Mouse (Mus musculus) 3134 (cell line): ENCODE measurements at regions not wholly inside any gene's neighbourhood (a gene's known extent, or its start where the extent isn't known, plus 50 kb on each side); places are given as distances from the start of the nearest gene placed in this dataset.
A peak's percentile ranks its signal among the peaks of the same experiment; 100 is the strongest.

Experiments
- DNase-seq: peaks from one replicate; pipeline ENCODE4 v3.0.0-alpha.2; 2011; ENCODE audit warnings: low spot score; ENCODE audit not compliant: insufficient read length; ENCODE audit errors: extremely low read depth

DNA sequence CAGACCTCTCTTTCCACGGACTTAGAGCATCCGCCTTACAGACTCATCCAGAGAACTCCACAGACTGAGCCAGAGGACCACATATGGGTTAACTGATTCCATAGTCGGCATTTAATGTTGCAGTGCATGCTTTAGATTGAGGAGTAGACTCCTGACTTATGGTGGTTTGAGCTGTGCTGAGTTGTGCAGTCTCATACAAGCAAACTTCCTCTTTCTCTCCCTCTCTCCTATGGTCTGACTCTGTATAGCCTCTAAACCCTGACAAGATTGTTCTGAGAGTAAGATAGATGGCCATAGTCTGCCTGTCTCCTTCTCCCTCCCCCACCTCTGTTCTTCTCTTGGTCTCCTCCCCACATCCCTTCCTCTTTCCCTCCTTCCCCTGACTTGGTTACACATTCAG is 616.0 kb downstream of the Ryr2 start:
- DNase-seq: no peak

DNA sequence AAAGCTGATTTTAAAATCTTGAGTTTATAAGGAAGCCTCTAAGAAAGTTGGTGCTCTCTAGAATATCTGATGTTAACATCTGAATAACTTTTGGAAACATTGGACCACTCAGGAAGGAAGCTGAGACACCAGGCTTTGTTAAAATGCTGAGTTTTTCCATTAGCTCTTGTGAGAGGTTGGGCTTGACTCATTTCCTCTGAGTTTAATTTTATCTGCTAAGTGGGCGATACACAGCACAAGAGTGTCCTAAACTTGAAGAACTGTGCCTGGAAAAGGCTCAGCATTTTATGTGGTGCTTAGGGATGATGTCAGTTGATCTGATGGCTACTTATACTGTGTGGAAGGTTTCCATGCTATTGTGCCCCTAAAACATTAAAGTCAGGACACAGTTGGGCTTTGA is 623.6 kb downstream of the Ryr2 start:
- DNase-seq: no peak

DNA sequence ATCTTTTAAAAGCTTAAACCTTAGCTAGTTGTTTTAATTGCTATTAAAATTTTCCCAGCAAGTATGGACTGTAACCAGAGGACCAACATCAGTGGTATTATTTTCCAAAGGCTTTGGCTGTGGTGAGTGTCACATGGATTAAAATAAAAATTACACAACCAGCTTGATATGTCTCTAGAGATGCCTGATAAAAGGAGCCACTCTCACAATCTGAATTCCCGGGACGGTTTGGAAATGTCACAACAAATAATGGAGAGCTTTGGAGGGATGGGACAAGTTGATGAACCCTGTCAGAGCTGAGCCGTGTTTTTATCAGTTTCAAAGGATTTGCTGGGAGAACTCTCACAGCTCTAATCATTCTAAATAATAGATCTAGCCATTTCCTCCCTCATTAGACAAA is 624.0 kb downstream of the Ryr2 start:
- DNase-seq: no peak

DNA sequence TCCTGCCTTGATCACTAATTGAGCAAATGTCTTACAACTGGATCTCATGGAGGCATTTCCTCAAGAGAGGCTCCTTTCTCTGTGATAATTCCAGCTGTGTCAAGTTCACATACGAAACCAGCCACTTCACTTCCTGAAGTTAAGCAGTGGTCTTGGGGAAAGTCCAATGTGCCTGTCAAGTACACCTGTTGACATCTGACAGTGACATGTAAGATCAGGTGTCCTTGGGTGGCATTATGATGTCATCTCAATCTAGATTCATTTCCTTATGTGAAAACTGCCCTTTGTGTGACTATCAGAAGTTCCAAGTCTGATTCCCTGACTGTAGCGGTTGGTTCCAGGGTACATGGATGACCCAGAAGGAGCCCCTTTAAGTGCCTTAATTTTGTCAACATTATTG is 646.5 kb downstream of the Ryr2 start:
- no peak for DNase-seq

DNA sequence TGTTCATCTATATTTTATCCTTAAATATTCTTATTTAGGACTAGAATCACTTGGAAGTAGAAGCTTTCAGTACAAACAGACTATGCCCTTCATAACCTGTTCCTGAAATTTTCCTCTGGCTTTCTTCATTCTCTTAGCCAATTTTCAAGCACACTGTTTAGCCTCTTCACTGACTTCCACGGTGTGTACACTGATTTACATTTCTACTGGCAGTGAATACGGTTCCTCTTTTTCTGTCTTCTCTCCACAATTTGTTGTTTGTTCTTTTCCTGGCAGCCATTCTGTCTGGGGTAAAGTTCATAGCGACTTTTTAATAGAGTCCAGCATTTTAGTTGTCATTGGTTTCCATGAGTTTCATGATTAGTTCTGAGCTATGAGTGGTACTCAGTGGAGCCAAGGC is 651.6 kb downstream of the Ryr2 start:
- no peak for DNase-seq

DNA sequence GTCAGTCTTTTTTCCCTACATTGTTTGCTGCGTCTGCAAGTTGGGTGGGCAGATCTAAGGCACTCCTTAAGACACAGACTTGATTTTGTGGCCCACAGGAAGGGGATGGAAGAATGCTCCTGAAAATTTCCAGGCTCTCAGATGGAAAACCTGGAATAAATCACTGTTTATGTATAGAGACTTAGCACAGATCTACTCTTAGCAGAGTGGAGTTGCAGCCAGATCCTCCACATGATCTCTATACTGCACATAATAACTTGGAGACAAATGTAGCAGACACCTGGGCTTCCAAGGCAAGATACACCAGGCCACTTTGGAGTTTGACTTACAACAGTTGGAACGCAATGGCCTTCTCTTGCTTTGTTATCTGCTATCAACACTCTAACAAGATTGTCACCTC is 654.3 kb downstream of the Ryr2 start:
- no peak for DNase-seq

DNA sequence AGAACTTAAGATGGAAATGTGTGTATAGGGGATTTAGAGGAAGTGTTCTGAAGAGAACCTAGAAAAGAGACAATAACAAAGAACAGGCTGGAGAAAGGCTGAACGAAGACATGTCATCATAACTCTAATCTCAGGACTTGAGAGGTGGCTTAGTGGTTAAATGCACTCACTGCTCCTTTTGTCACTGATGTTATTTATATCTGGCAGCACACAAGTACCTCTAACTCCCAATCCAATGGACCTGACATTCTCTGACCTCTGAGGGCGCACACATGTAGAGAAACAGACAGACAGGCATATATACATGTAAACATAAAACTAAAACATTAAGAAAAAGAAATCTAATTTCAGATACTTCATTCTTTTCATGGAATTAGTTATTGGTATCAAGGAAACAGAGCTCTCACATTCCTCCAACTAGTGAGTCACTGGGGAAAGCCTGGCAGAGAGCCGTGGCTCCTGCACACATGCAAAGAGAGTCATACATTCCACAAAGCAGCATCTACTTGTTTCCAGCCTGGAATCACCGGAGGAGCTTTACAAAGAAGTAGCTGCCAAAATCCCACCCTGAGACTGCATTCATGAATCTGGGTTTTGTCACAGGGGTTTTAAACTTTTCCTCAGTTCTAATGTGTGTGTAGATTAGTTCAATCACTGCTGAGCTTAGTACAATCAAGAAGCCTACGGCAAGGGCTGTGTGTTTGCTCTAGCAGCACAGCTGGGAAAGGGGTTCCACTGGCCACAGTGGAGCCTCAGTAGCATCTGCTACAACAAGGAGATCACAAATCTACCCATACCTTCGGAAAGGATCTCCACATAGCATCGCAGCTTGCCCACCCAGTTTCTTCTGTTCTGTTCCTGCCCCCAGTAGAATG is 674.0 kb downstream of the Ryr2 start:
- peak; percentile 14 for DNase-seq

DNA sequence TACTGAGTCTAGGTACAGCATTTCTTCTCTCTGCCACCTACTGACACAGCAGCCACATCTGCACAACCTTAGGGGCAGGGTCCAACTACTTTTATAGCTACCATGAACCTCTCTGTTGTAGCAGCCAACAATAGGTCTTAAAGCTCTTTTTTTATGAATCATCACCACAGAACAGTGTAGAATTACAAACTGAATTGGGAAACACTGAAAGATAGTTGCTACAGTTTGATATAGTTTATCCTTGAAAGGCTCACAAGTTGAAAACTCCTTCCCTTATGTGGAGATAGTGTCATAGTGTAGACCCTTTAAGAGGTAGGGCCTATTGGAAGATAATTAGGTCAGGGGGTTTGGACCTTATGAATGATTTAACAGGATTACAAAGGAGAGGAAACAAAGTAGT is 679.9 kb downstream of the Ryr2 start:
- DNase-seq: no peak

DNA sequence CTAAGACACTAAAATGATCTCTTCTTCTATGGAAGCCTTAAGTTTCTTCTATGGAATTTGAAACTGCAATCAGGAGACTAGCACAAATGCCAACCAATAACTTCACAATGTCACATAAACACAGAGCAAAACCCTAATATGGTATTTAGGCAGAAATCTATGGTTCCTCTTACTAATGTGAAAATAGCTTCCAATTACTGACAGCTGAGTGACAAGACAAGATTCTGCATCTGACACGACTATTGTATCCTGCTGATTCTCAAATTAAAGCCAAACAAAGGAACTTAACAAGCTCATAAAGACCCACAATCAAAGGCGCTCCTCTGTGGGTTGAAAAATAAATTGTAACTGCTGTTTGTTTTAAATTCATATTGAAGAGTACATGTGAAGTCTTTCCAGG is 714.7 kb downstream of the Ryr2 start:
- DNase-seq: no peak

DNA sequence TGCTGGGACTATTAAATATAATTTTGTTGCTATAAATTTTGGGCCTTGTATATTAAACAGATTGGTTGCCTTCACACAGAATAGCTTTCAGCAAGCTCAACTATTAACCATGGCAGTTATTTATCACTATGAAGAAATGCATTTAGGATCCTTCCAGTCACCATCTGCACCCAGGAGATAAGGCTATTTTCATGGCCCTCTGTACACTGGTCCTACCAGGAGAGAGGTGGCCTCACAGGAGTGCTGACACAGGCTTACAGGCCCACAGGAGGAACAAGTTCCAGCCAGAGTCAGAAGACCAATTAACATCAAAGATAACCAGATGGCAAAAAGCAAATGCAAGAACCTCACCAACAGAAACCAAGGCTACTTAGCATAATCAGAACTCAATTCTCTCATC is 731.3 kb downstream of the Ryr2 start:
- DNase-seq: no peak

DNA sequence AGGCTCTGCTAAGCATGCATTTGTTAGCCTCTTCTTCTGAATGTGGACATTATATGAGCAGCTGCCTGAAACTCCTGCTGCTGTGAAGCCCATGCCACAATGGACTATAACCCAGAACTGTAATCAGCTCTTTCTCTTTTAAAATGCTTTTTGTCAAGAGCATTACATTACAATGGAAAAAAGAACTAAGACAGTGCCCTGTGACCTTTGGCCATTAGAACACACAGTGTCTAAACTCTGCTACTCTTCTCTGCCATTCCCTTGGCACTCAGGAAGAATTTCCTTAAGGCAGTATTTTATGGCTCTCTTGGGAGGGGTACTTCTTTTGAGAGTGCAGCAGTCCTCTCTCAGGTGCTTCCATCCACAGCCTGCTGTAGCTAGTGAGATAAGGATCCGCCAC is 737.3 kb downstream of the Ryr2 start:
- no peak for DNase-seq

DNA sequence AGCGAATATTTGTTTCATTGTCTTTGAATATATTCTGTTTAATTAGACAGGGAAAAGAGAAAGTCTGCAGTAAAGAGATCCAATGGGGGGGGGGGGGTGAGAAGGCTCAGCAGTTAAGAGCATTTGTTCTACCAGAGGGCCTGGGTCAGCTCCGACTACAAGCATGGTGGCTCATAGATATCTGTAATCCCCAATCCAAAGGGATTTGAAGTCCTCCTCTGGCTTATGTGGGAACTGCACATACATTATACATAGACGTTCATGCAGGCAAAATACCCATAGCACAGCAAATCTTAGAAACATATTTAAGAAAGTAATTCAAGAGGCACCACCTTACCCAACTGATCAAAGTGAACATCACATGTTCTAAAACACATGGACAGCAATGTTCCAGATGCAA is 743.9 kb downstream of the Ryr2 start:
- no peak for DNase-seq

DNA sequence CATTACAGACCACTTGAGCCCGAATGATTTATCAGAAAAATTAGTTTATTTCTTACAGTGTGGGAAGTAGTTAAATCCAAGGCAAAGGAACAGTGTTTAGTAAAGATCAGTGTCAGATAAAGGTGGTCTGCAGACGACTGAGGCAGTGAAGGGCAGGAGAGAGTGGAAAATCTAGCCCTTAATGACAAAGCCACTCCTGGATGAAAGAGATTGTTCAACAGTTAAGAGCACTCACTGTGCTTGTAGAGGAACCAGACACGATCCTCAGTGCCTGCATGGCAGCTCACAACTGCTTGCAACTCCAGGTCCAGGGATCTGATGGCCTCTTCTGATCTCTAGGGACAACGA is 758.3 kb downstream of the Ryr2 start:
- no peak for DNase-seq

DNA sequence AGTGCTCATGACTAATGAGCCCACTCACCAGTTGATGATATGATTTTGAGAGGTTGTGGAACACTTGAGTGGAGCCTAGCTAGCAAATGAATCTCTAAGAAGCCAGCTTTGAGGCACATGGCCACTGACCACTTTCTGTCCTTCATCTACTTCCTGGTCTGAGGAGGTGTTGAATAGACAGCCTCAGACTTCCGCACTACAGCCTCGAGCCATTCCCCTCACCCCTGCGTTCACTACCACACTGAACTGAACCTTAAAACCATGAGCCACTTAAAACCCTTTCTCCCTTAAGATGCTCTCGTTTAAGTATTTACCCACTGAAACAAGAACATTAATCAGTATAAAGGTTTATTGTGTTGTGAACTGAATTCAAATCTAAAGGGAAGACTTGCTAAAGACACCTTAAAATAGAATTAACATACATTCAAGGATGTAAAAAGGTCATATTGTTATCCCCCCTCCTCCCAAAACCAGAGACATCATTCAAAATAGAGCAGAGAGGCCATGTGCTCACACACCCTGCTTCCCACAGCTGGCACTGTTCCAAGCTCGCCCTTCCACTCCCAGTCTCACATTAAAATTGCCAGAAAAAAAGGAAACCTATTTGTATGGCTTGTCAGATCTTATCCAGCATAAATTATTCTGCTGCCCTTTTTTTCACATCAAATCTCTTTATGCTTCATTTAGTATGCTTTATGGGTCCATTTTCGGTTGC is 758.8 kb downstream of the Ryr2 start:
- no peak for DNase-seq

DNA sequence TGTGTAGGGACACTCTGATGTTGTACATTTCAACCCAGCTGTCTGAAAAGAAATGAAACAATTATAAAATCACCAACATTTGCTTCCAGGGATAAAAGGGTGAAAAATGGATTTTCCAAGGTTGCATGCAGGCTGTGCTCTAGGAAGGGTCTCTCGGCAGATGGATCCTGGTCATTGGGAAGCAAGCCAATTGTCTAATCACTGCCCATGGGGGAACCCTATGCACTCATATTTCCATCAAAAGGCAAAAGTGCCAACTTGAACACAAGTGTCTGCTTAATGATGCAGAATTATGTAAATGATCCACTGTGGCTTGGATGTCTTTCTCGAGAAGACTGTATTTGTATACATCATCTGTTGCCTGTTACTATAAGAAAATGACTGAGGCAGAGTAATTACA is 762.2 kb downstream of the Ryr2 start:
- no peak for DNase-seq

DNA sequence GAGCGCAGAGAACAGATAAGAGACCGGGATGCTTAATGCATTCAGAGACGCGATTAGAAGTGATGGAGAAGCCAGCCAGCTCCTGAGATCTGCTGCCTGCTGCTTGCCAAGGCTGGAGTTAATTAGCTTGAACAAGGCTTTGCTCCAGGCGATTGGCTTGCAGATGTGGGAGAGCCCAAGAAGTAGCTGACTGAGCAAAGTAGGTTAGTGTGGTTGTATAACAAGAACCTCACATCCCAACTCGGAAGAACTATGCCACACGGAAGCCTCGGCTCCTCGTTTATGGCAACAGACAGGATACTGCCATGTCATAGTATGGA is 768.5 kb downstream of the Ryr2 start:
- no peak for DNase-seq

DNA sequence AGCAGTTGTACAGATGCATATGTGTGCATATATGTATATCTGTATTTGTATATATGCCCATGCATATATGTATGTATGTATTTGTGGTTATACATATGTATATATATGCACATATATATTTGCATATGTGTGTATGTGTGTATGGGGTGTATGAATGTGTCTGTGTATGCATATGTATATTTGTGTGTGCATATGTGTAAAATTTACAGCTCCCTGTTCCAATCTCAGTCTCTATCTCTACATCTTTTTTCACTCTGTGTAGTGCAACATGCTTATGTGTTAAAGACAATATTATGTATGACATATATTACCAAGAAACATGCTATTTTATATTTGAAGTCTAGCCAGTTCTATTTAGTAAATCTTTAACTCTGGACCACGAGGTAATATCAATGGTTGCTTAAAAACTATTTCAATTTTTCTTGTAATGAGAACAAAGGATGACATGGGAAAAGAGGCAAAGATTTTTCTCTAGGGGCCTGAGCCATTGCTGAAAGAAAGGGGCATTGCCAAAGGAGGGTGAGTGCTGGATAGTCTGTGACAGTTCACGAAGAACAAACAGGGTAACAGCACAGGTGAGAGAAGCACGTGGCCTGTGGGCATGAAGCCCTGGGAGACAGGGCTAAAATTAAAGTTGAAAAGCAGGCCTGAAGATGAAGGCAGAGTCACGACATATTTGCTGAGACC is 769.0 kb downstream of the Ryr2 start:
- no peak for DNase-seq

DNA sequence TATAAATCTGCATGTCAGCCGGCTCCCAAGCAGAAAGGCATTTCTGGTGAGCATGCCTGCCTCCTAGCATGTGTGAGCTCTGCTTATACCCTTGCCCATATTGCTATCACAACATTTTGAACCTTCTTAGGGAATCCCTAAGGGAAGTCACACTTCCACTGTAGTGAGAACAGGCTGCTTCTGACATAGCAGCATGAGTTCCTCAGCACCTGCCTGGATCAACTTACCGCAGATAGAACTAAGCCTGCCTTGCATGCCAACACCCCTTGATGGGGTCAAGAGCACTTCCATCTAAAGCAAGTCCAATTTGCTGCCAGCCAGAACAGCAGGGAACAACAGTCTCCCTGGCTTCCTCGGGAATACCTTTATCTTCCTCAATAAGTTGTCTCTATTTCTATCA is 769.8 kb downstream of the Ryr2 start:
- DNase-seq: no peak

DNA sequence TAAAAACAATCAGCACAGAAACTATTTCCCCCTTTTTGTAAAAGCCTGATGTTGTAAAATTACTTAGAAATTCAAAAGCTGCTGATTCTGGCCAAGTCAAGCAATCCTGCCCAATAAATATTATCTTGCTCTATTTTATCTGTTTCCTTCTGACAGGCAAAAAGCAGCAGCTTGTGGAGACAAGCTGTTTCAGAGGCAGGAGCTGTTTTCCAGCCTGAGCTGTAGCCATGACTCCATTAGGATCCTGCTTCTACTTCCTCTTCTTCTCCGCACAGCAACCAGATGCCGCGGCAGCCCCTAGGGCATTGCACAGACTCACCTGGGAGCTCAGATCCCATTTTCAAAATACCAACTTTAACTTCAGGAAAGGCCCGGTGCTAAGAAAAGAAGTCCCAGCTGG is 774.8 kb downstream of the Ryr2 start:
- DNase-seq: no peak

DNA sequence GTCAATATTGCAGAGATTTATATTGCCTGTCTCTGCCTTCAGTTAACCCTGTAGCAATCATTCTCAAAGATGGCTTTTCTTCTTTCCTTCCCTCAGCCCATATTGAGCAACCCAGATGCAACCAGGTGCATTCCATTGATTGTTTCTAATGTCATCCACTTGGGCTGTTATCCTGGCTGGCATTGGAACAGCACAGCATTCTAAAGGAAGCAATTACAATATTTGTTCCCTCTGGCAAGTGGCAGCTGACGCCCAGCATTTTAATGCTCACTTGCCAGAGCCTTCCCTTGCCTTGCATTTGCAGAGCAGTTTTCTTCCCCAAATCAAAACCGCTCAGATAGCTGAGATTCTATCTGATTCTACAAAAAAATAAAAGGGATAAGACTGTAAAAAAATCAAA is 798.0 kb downstream of the Ryr2 start:
- DNase-seq: no peak

DNA sequence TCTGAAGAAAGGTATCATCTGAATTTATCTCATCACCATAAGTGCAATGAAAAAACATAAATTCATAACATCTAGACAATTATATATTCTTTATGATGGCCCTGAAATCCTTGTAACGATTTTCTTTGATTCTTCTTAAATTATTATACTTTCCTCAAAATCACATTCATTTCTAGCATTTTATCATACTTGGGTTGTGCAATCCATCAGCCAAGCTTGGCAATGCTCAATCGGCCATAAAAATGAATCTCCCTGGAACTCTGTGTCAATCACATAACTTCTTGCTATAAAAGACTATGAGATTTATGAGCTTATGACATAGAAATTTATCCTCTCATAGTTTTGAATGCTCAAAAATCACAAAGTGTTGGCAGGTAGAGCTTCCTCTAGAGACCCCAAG is 811.3 kb downstream of the Ryr2 start:
- no peak for DNase-seq

DNA sequence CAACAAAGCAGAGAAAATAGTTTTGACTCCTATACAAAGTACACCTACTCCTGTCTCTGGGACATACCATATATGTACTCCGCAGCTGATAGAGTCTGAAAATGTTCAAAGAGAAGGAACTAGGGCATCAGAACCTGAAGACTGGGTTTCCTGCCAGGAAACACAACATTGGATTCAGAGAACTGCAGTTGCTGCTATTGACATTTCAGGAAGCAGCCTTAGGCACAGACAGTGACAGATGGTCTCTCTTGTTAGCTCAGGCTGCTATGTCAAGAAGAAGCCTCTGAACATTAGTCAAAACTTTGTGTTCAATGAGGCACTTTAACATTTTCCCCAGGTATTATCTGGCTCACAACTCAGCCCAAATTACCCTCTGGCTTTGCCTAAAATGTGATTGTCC is 812.1 kb downstream of the Ryr2 start:
- no peak for DNase-seq
